Mouse (Mus musculus) lung, postnatal 14 days (tissue): ENCODE measurements at regions not wholly inside any gene's neighbourhood (a gene's known extent, or its start where the extent isn't known, plus 50 kb on each side); places are given as distances from the start of the nearest gene placed in this dataset.

Experiments
- DNase-seq: peaks from one replicate; pipeline ENCODE4 v3.0.0; 2021

GRCm38 (mm10) chr1:13834860-13835840, 2258.0 kb downstream of the 4930444P10Rik start:
- no peak for DNase-seq

GRCm38 (mm10) chr1:13807786-13808185, 2285.3 kb downstream of the 4930444P10Rik start:
- DNase-seq, result no peak

GRCm38 (mm10) chr1:13800460-13800859, 2292.7 kb downstream of the 4930444P10Rik start:
- no peak for DNase-seq

- DNase-seq, result no peak
Measured at GRCm38 (mm10) chr1:13798848-13799247, 2294.3 kb downstream of the 4930444P10Rik start.

GRCm38 (mm10) chr1:13795196-13795595, 2297.9 kb downstream of the 4930444P10Rik start:
- DNase-seq, result no peak

- peak; percentile 79 for DNase-seq
Measured at GRCm38 (mm10) chr1:13789318-13790085, 2303.6 kb downstream of the 4930444P10Rik start.

DNA sequence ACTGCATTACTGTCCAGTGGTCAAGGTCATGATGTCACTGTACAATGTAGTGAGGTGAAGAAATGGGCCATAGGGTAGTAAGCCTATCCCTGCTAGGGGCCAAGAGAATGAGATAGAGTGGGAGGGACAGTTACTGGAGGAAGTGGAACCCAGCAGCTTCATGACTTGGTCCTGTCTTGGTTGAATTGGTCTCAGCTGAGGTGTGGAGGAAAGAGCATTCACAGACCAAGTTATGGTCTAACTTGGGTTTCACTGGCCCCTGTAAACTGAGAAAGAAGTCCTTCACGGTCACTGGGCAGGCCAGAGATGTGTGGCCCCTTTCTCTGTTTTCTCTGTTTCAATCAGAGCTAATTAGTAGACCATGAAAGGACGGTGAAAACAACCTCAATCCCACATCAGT, 2306.1 kb downstream of the 4930444P10Rik start:
- DNase-seq, result no peak

DNA sequence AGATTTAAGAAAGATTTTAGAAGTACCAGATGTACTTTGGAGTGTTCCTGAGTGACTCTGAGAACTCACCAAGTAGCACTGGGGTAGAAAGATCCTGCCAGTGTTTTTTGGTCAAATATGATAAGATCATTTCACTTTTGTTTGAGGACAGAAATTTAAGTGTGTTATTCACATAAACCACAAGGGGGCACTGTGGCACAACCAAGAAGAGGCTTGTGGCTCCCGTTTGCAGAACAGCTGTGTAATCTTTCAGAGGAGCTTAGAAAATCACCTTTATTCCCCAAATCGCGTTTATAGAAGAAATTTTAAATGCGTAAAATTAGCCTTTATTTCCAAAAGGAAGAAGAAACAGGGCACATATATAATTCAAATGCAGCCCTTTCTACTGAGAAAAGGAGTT, 2308.7 kb downstream of the 4930444P10Rik start:
- peak; percentile 44 for DNase-seq

DNA sequence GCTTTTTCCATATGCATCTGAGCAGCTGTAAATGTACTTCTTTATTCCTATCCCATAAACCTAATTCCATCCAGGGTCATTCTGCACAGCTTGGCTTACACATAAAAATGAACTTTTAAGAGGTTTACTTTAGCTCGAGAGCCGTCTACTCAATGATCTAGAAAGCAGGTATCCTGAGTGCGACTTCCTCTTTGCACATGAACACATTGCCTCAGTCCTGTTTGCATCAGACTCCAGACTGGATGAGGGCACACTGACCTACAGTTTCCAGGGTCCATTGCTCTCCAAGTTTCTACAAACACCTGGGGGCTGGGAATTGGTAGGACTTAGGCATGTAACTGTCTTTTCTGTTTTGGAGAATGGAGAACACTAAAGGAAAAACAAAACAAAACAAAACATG, 2310.5 kb downstream of the 4930444P10Rik start:
- no peak for DNase-seq

GRCm38 (mm10) chr1:13772106-13772505, 2321.0 kb downstream of the 4930444P10Rik start:
- DNase-seq, result no peak

DNA sequence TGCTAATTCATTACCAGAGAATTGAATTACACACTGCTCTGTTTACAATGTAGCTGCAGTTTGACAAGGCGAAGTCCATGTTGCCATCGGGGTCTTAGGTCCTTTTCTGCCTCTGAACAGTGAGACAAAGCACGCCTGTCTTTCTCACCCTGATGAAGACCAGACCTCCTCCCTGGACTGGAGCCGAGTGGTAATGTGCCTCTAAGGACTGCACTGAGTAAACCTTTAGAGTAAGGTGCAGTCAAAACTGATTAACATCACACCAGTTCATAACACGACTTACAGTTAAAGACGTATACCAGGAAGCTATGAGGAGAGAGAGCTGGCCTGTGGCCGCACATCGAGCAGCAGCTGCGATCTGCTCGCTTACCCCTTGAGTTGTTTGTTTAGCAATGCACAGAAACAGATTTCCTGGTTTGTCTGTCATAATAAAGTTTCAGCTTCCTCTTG, 2322.1 kb downstream of the 4930444P10Rik start:
- DNase-seq, result no peak

GRCm38 (mm10) chr1:13752479-13752878, 2338.6 kb downstream of the A830018L16Rik start:
- no peak for DNase-seq

GRCm38 (mm10) chr1:13751381-13751780, 2337.5 kb downstream of the A830018L16Rik start:
- DNase-seq, result no peak
